Mouse (Mus musculus): ENCODE results near the gene Gprc5b. TPM values are rescaled to one million over a fixed set of nuclear protein-coding genes. Genes with fewer than 3 reads are reported as not detected.

Gene Gprc5b
- total RNA-seq, 2 experiments from 2014 or later: 59.1 to 70.6 TPM

DNA sequence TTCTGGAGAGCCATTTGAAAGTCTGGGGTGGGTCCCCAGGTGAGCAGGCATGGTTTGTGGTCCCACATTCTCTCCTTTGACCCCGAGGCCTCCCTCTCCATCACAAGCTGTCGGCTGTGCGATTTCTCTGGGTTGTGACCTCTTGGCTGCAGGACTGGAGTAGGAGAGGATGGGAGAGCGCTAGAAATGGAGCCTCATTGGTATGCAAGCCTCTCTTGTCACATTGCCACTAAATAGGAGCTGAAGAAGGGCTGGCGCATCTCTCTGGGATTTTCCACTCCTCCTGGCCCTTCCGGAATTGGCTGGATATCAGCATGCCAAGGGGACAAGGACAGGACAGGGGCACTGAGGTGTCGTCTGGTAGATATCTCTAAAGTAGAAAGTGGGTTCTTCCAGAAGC, 29.8 kb downstream of the Gprc5b start:
- intact Hi-C loops (cut with DNase I): no loop called here
- no peak for DNase-seq (ENCODE audit: low spot score in 2 of 2)

DNA sequence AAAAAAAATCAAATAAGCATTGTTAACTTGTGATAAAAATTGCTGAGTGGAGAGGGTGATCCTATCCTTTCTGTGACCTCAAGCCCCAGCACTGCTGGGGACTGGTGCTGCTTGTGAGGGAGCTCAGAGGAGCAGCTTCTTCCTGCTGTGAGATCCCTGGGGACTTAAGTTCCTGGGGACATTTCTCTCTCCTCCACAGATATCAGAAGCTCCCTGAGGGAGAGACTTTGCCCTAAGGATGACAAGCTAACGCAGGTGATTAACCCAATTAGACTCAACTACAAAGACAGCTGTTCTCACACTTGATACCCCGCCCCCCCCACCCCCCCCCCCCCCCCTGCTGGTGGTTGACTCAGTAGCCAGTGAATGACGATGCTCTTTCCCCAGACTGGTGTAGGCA, 30.2 kb downstream of the Gprc5b start:
- intact Hi-C loops (cut with DNase I): no loop called here
- no peak for DNase-seq (ENCODE audit: low spot score in 2 of 2)

GRCm38 (mm10) chr7:118959209-118959608, 35.8 kb downstream of the Gprc5b start:
- no peak for DNase-seq (ENCODE audit: low spot score in 2 of 2)
- intact Hi-C loops (cut with DNase I): no loop called here

GRCm38 (mm10) chr7:118956616-118957246, 38.3 kb downstream of the Gprc5b start:
- intact Hi-C loops (cut with DNase I): no loop called here

DNA sequence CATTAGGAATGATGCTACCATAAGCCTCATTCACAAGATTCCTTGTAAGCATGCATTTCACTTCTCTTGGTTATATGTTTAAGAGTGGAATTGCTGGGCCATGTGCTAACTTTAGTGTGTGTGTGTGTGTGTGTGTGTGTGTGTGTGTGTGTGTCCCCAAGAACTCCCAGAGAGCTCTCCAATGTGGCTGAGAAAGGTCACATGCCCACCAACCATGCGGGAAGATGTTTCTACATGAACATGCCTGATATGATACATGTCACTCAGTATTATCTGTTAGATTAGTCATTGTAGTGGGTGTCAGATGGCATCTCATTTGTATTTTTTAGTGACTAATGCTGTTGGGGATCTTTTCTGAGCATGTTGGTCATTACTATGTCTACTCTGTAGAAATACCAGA, 40.0 kb downstream of the Gprc5b start:
- no peak for DNase-seq (ENCODE audit: low spot score in 2 of 2)
- intact Hi-C loops (cut with DNase I): loop anchor here (5.0 kb wide), 1 partner anchor 32 kb away; no protein-coding TSS in a partner anchor

More at GRCm38 (mm10) chr7:118956616-118957246, 38.3 kb downstream of the Gprc5b start:
- DNase-seq (ENCODE audit: low spot score in 2 of 2): no peak

DNA sequence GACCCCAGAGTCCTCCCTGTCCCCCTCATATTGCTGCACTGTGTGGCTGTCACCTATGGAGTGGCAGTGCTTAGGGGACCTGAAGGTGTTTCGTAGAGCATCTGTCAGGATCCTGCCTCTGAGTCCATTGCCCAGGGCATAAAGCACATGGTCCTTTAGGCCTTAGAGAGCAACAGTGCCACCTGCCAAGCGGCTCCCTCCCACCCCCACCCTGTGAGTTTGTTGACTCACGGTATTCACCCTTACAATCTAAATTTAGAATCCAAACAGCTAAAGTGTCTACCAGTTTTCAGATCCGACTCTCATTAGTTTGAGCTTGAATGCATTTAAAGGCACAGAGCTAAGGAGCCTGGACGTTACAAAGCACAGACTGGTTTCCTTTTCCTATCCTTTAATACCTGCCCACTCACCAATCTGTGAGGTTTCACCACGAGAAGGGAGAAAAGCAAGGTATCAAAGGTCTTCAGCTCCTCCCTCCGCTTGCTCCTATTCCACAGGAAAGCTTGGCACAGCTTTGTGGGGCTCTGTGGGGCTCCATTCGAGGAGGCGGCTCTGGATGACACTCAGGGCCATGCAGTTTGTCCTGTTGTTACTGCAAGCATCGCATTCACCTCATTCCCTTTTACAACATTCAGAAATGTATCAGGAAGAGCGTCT, 41.3 kb downstream of the Gprc5b start:
- intact Hi-C loops (cut with DNase I): loop anchor here (5.0 kb wide), 1 partner anchor 34 kb away; no protein-coding TSS in a partner anchor
- DNase-seq (ENCODE audit: low spot score in 2 of 2): no peak

DNA sequence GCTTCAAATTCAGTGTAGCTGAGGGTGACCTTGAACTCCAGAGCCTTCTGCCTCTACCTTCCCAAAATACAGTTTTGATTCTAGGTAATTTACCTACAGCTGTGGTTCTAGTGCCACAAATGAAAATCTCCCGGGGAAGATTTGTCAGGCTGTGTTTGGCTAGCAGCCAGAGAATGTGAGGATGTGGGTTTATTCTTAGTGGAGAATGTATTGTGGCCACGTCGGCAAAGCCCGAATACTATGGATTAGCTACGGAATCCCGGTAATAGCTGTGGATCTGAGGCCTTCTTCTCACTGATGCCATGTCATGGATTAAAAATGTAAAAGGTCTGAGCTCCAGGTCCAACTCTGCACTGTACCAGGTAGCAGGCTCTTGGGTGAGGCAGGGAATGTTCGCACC, 45.3 kb downstream of the Gprc5b start:
- DNase-seq (ENCODE audit: low spot score in 2 of 2): no peak
- intact Hi-C loops (cut with DNase I): loop anchor here (5.0 kb wide), 1 partner anchor 38 kb away; no protein-coding TSS in a partner anchor

DNA sequence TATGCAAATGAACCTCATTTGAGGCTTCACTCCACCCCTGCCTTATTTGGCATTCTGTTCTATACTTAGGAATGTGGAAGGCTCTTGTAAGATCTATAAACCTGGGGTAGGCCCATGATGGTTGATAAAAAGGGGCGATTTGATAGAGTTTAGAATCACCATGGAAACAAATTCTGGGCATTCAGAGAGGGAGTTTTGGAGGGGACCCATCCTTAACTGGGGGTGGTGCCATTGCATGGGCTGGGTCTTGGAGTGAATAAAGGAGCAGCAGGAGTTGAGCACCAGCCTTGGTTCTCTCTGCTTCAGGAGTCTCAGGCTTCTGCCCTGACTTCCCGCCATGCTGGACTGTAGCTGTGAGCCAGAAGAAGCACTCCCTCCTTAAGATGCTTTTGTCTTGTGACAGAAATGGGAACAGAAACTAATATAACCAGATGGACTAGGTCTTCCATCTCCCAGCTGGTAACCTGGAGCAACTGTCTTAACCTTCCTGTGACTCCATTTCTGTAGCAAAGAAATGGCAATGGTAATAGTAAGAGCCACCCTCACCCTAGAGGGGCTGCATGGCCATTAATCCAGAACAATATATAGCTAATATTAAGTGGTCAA, 46.2 kb downstream of the Gprc5b start:
- intact Hi-C loops (cut with DNase I): no loop called here
- no peak for DNase-seq (ENCODE audit: low spot score in 2 of 2)

DNA sequence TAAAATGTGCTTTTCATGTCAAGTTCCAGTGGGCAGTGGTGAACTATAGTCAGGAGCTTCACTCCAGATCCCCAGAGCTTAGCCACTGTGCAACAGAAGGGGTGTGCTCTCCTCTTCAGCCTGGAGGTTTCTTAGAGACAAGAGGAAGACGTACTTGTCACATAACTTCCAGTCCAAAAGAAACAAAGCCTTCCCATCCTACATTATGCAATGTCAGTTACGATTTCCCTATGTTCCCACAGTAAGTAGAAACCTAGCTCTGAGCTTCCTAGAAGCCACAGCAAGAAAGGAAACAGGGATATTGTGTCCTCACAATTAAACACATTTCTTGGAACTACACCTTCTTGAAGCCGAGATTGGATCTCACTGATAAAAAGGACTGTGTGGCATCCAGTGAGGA, 47.8 kb downstream of the Gprc5b start:
- DNase-seq (ENCODE audit: low spot score in 2 of 2): no peak
- intact Hi-C loops (cut with DNase I): no loop called here

GRCm38 (mm10) chr7:118944884-118945283, 50.1 kb downstream of the Gprc5b start:
- no peak for DNase-seq (ENCODE audit: low spot score in 2 of 2)
- intact Hi-C loops (cut with DNase I): no loop called here

- intact Hi-C loops (cut with DNase I): no loop called here
- DNase-seq (ENCODE audit: low spot score in 2 of 2): no peak
These were observed 51.8 kb downstream of the Gprc5b start for GRCm38 (mm10) chr7:118943170-118943569.

DNA sequence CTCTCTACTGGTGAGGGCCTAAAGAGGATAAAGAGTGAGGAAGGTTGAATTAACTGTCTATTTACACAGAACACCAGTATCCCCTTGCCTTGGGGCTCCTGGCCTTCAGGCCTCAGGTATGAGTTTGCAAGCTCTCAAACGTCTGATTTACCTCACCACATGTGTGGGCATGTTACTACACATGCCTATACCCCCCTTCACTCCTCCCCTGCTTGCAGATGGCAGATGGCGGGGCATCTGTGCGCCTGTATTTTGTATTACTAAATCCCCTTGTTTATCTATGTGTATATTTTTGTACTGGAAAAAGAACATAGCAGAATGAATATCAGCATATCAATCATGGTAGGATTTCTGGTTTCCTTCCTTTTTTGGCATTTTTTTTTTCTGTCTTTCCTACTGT, 52.7 kb downstream of the Gprc5b start:
- peak in 1 of 2 experiments; percentile 41 for DNase-seq (ENCODE audit: low spot score in 2 of 2)
- intact Hi-C loops (cut with DNase I): no loop called here

DNA sequence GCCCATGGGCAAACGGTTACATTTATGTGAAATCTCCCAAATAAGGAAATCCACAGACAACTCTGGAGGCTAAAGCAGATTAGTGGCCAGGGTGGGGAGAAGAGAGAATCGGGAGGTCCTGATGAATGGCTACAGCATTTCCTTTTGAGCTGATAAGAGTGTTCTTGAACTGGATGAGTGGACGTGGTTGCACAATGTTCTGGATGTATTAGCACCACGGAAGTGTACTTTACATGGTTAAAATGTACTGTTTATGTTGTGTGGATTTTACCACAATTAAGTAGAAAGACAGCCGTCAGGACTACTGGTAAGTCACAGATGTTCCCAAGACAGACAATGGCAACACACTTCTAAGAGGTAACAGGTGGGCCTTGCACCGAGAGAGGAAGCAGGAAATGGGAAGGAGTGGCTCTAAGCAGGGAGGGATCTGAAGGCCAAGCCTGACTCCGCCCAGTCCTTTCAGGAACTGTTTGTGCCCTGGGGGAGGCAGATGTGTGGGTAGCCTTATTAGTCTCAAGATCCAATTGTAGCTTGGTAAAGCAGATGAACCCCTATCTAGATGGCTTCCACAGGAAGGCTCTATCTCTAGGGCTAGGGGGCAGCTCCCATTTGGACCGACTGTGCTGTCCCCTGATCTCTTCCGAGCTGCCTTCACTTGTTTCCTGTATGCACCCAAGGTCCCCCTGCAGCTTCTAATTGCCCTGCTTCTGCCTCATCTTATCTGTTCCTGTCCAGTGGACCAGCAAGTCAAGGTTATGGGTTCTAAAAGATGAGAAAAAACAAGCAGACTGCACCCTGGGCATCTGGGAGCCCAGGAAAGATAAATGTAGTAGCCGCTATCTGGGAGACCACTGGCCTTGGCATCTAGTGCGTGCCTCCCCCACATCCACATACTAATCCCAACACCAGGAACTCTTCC, 57.3 kb downstream of the Gprc5b start:
- no peak for DNase-seq (ENCODE audit: low spot score in 2 of 2)
- intact Hi-C loops (cut with DNase I): no loop called here

DNA sequence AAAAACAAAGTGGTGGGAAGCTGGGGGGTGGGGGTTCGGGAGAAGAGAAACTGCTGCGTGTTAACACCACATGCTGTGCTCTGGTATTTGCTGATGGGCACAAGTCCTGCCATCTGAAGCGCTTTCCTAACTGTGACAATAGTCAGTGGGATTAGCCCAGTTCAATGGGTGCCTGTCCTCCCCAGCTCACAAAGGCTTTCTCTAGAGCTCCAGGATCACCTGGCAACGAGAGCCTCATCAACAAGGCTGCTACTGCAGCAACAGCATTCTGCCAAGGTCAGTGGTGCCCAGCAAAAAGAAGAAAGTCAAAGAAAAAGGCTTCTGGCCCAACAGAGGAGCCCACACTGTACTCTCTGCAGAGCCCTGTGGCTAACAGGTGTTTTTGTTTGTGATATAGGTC, 58.2 kb downstream of the Gprc5b start:
- no peak for DNase-seq (ENCODE audit: low spot score in 2 of 2)
- intact Hi-C loops (cut with DNase I): no loop called here

GRCm38 (mm10) chr7:118935306-118935705, 59.7 kb downstream of the Gprc5b start:
- DNase-seq (ENCODE audit: low spot score in 2 of 2): no peak
- intact Hi-C loops (cut with DNase I): no loop called here

DNA sequence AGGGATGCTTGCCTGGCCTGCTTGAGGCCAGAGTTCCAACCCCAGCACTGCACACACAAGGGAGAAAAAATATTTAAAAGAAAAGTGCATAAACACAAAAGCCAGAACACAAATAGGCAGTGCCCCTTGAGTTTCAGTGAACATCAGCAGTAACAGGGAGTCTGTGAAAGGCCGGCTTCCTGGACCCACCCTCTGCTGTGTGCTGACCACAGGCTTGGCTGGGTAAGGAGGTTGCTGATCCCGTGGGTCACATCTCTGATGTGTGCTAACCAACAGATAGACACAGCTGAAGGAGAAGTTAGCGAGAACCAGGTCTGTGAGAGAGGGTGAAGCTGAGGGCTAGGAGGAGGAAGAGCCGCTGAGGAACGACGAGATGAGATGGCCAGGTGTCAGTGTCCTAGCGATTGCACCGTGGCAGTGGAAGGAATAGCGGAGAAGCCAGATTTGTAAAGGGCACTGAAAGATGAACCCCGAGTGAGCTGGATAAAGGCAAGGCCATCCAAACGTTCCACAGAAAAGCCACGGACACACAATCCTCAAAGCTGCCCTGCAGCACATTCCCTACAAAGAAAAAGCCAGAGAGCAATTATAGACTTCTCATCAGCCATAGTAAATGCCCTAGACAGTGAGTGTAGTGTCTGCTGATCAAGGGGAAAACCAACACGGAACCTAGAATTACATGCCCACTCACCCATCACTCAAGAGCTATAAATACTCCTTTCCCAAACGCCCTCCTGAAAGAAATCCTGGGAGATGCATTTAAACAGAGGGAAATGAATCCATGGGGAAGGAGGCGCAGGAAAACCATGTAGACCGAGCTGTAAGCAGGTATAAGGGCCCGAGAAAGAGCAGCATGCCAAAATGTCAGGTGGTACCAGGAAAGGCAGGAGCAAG, 63.3 kb downstream of the Gprc5b start:
- DNase-seq (ENCODE audit: low spot score in 2 of 2): no peak
- intact Hi-C loops (cut with DNase I): no loop called here

GRCm38 (mm10) chr7:118929601-118930311, 65.3 kb downstream of the Gprc5b start:
- intact Hi-C loops (cut with DNase I): no loop called here
- peak; percentile 25 to 52 for DNase-seq (ENCODE audit: low spot score in 2 of 2)

- intact Hi-C loops (cut with DNase I): no loop called here
- DNase-seq (ENCODE audit: low spot score in 2 of 2): no peak
These were observed 66.1 kb downstream of the Gprc5b start for GRCm38 (mm10) chr7:118928916-118929315.

Measured in left cerebral cortex, postnatal 14 days (tissue).